18 mouse cellular contexts compared by ENCODE assay signal in the genomic region with DNA sequence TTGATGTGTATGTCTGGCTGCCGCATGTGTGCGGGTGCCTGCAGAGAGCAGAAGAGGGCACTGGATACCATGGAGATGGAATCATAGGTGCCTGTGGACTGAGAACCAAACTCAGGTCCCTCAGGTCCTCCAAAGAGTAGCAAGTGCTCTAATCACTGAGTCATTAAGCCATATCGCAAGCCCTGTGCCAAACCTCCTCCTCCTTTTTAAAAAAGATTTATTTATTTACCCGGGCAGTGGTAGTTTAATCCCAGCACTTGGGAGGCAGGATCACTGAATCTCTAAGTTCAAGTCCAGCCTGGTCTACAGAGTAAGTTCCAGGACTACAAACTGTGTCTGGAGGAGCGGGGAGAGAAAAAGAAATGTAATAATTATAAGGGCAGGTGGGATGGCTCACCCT. TPM values are rescaled to one million over a fixed set of nuclear protein-coding genes. Genes with fewer than 3 reads are reported as not detected.
"Had no signal": no experiment of that assay in that cellular context is flagged by ENCODE, and none has a peak within 500 bp of the region (broad histone marks: within the 10 kb centered on the region; RNA-seq: fewer than 3 reads in every experiment).

No protein-coding gene starts in this region.

- H3K9ac ChIP-seq: neural tube, embryonic 13.5 days; neural tube, embryonic 15.5 days; stomach, embryonic 15.5 days had no signal

- H3K4me2 ChIP-seq: neural tube, embryonic 13.5 days; neural tube, embryonic 15.5 days; stomach, embryonic 15.5 days had no signal

- H3K4me3 ChIP-seq: neural tube, embryonic 13.5 days; neural tube, embryonic 15.5 days; stomach, embryonic 15.5 days had no signal

- H3K27me3 ChIP-seq: neural tube, embryonic 13.5 days; neural tube, embryonic 15.5 days; stomach, embryonic 15.5 days had no signal

- DNase-seq: retina, postnatal 1 day; right cerebral cortex, adult 18-20 months; right cerebral cortex, postnatal 14 days; right cerebral cortex, postnatal 25 days; right cerebral cortex, postnatal 4 days; spleen, adult 18-20 months; thymus, adult 18-20 months; thymus, adult 2 months; thymus, postnatal 14 days; thymus, postnatal 25 days; thymus, postnatal 36 days; thymus, postnatal 4 days had no signal

- H3K9me3 ChIP-seq: neural tube, embryonic 13.5 days; neural tube, embryonic 15.5 days; stomach, embryonic 15.5 days had no signal

- H3K27ac ChIP-seq: neural tube, embryonic 13.5 days; neural tube, embryonic 15.5 days; stomach, embryonic 15.5 days; stomach, postnatal 0 days had no signal

RNA-seq across cellular contexts. Expression of a gene that starts 36.6 kb away (rescaled TPM):
- polyA plus RNA-seq: small intestine, adult 2 months; testis, adult 2 months had no signal
